Mouse (Mus musculus) midbrain, embryonic 15.5 days (tissue): Measurements from ENCODE around the gene Rprd1b. TPM values are rescaled to one million over a fixed set of nuclear protein-coding genes. Genes with fewer than 3 reads are reported as not detected.

ENCODE experiments used
- ATAC-seq: fragments of 200-750 bp; cut with Nextera tagmentation; replicated peaks from 2 replicates; pipeline ENCODE4 v1.8.0; 2017; ENCODE audit warnings: moderate TSS enrichment
- H3K27ac ChIP-seq: fragments of 300-500 bp; sonication (generic); 2 replicates; pipeline ENCODE4 v1.5.1; 2015; ENCODE audit warnings: mild to moderate bottlenecking, inconsistent platforms
- H3K27me3 ChIP-seq: fragments of 300-500 bp; sonication (generic); replicated peaks from 2 replicates; pipeline ENCODE4 v1.6.1; 2015; ENCODE audit warnings: inconsistent platforms
- H3K36me3 ChIP-seq: fragments of 300-500 bp; sonication (generic); replicated peaks from 2 replicates; pipeline ENCODE4 v1.6.1; 2015; ENCODE audit warnings: inconsistent platforms
- H3K4me1 ChIP-seq: fragments of 300-500 bp; sonication (generic); 2 replicates; pipeline ENCODE4 v1.6.1; 2015; ENCODE audit warnings: inconsistent platforms
- H3K4me2 ChIP-seq: fragments of 300-500 bp; sonication (generic); 2 replicates; pipeline ENCODE4 v1.6.1; 2015; ENCODE audit warnings: inconsistent platforms, mild to moderate bottlenecking, moderate library complexity
- H3K4me3 ChIP-seq: fragments of 300-500 bp; sonication (generic); 2 replicates; pipeline ENCODE4 v1.5.1; 2015; ENCODE audit warnings: mild to moderate bottlenecking, inconsistent platforms
- H3K9ac ChIP-seq: fragments of 300-500 bp; sonication (generic); 2 replicates; pipeline ENCODE4 v1.6.1; 2015; ENCODE audit warnings: mild to moderate bottlenecking, inconsistent platforms
- H3K9me3 ChIP-seq: fragments of 300-500 bp; sonication (generic); 2 replicates; pipeline ENCODE4 v1.6.1; 2016; ENCODE audit warnings: inconsistent platforms
- WGBS: fragments of 180-500 bp; shearing (Covaris S2); methylation state at CpG from one replicate; pipeline ENCODE4 v1.1.7; 2015; ENCODE audit warnings: mixed read lengths; 5-methylcytosine and 5-hydroxymethylcytosine counted together
- polyA plus RNA-seq: library from polyadenylated mRNA; unstranded; fragments of >200 nt; fragmentation: Nextera tagmentation; extraction: Ambion mirVana; gene quantifications from 2 replicates; pipeline ENCODE4 v1.2.1, GENCODE M21; 2015

The Rprd1b gene
- polyA plus RNA-seq, 1 experiment from 2014 or later, result 34.7 TPM

GRCm38 (mm10) chr2:158094300-158094699, 66.0 kb downstream of the Rprd1b start:
- ATAC-seq, result no peak
- H3K27ac ChIP-seq, result no peak overlapping the region
- no peak overlapping the region for H3K4me3 ChIP-seq
- H3K36me3 ChIP-seq, result no peaks in the 10 kb centered on the region
- no peaks in the 10 kb centered on the region for H3K27me3 ChIP-seq
- no peaks in the 10 kb centered on the region for H3K4me1 ChIP-seq
- H3K4me2 ChIP-seq, result no peak overlapping the region
- no peaks in the 10 kb centered on the region for H3K9me3 ChIP-seq
- 84% methylated on average over 7 of the region's 7 CpGs for WGBS
- no peak overlapping the region for H3K9ac ChIP-seq

DNA sequence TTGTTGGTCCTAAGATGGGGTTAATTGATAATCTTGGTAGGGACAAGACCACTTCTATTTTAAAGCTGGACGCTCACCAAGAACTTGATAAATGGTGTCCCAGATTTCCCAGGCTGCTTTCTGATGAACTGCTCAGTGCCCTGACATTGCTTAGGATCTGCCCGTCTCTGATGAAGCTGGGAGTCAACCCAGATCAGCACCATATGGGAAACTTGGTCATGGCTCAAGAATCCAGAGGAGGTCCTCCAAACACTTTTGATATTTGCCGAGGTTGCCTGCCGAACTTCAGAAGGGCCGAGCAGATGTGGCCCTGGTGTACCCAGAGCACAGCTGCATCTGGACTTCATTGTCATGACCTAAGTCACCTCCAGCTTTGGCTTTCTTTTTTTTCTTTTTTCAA, 66.5 kb downstream of the Rprd1b start:
- H3K4me3 ChIP-seq, result no peak overlapping the region
- WGBS, result 86% methylated on average over 5 of the region's 5 CpGs
- no peak overlapping the region for H3K27ac ChIP-seq
- H3K9me3 ChIP-seq, result no peaks in the 10 kb centered on the region
- no peaks in the 10 kb centered on the region for H3K27me3 ChIP-seq
- no peak overlapping the region for H3K4me2 ChIP-seq
- ATAC-seq, result no peak
- H3K4me1 ChIP-seq, result no peaks in the 10 kb centered on the region
- H3K9ac ChIP-seq, result no peak overlapping the region
- H3K36me3 ChIP-seq, result no peaks in the 10 kb centered on the region

DNA sequence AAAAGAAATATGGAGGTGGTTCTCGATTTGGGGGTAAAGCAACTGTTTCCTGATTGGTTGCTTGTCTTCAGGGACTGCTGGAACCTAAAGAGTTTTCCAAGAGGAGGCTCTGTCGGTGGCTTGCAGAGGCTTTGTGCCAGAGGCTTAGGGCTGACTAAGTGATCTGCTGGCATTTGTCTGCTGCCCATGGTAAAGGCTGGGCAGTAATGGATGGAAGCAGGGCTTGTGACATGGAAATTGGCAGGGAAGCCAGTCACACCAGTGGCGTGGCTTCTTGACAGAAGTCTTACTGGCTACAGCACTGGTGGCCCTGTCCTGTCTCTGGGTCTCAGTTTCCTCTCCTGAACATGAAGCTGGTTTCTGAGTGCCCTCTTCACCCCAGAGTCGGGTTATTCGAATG, 68.8 kb downstream of the Rprd1b start:
- Histone ChIP-seq H3K27me3 (no peaks in the 10 kb centered on the region), H3K36me3 (no peaks in the 10 kb centered on the region), H3K9ac (no peak overlapping the region), H3K4me3 (no peak overlapping the region), H3K9me3 (no peaks in the 10 kb centered on the region), H3K4me1 (no peaks in the 10 kb centered on the region), H3K4me2 (no peak overlapping the region), H3K27ac (no peak overlapping the region)
- 83% methylated on average over 5 of the region's 5 CpGs for WGBS
- no peak for ATAC-seq

- no peaks in the 10 kb centered on the region for H3K4me1 ChIP-seq
- H3K27ac ChIP-seq, result no peak overlapping the region
- no peaks in the 10 kb centered on the region for H3K36me3 ChIP-seq
- H3K9ac ChIP-seq, result no peak overlapping the region
- ATAC-seq, result no peak
- H3K9me3 ChIP-seq, result no peaks in the 10 kb centered on the region
- WGBS, result 88% methylated on average over 5 of the region's 5 CpGs
- no peaks in the 10 kb centered on the region for H3K27me3 ChIP-seq
- no peak overlapping the region for H3K4me2 ChIP-seq
- H3K4me3 ChIP-seq, result no peak overlapping the region
These were observed 70.4 kb downstream of the Rprd1b start for GRCm38 (mm10) chr2:158098730-158099129.

DNA sequence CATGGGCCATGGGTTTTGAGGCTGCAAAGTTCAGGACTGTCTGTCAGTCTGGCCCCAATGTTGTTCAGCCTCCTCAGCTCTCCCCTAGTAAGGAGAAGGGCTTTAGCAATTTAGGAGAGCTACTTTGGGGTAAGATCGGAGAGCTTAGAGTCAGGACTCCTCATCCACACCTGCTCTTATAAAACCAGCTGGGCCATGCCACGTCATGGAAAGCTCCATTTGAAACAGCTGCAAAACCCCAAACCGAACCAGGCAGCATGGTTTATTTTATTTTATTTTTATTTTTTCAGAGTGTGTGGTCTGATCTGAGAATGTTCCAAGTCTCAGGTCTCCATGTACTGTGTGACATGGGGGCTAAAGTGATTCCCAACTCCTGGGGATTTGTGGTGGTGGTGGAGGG, 71.2 kb downstream of the Rprd1b start:
- 85% methylated on average over 3 of the region's 3 CpGs for WGBS
- H3K4me1 ChIP-seq, result no peaks in the 10 kb centered on the region

DNA sequence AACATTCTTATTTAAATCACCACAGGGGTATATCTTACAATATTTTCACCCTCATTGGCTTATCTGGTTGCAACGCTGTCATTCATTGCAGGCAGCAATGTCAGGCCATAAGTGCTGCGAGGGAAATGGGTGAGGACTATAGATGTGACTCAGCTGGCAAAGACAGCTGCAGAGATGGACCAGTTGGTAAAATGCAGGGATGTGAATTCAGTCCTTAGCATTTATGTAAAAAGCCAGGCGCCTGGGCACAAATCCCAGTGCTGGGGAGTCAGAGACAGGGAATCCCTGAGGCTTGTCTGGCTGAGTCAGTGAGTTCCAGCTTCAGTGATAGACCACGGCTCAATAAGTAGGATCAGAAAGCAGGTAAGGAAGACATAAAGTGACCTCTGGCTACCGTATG, 73.5 kb downstream of the Rprd1b start:
- 84% methylated on average over 5 of the region's 5 CpGs for WGBS
- Histone ChIP-seq H3K4me2 (no peak overlapping the region), H3K9me3 (no peaks in the 10 kb centered on the region), H3K4me3 (no peak overlapping the region), H3K36me3 (no peaks in the 10 kb centered on the region), H3K27ac (no peak overlapping the region), H3K4me1 (no peaks in the 10 kb centered on the region), H3K27me3 (no peaks in the 10 kb centered on the region), H3K9ac (no peak overlapping the region)
- ATAC-seq, result no peak

More for the DNA sequence above, 71.2 kb downstream of the Rprd1b start:
- no peaks in the 10 kb centered on the region for H3K36me3 ChIP-seq
- no peak for ATAC-seq
- H3K27me3 ChIP-seq, result no peaks in the 10 kb centered on the region
- no peak overlapping the region for H3K4me2 ChIP-seq
- no peaks in the 10 kb centered on the region for H3K9me3 ChIP-seq
- H3K9ac ChIP-seq, result no peak overlapping the region
- no peak overlapping the region for H3K27ac ChIP-seq
- H3K4me3 ChIP-seq, result no peak overlapping the region

DNA sequence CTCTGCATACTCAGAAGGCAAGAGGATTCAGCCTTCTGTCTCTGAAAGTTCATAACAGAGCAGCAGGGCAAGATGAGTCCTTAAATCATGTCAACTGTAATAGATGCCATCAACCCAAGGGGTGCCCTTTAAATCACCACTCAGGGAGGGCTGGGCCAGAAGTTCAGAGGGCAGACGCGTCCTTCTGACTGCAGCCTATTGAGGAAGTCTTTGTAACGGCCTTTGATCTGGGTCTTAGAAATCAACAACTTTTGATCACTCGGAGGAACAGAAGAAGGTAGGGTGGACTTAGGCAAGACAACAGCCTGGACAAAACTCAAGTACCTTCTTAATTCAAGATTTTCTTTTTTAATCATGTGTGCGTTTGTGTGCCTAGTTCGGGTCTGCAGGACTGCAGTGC, 76.7 kb downstream of the Rprd1b start:
- WGBS, result 79% methylated on average over 6 of the region's 6 CpGs

GRCm38 (mm10) chr2:158105605-158106004, 77.3 kb downstream of the Rprd1b start:
- H3K4me2 ChIP-seq, result no peak overlapping the region
- no peak for ATAC-seq
- H3K27ac ChIP-seq, result no peak overlapping the region
- no peaks in the 10 kb centered on the region for H3K36me3 ChIP-seq
- H3K9ac ChIP-seq, result no peak overlapping the region
- 0 out of 2 replicates have a peak, but pooled peaks cover 3% of the 10 kb centered on the region for H3K4me1 ChIP-seq
- no peaks in the 10 kb centered on the region for H3K9me3 ChIP-seq
- no peaks in the 10 kb centered on the region for H3K27me3 ChIP-seq
- no peak overlapping the region for H3K4me3 ChIP-seq
- WGBS, result 91% methylated on average over 6 of the region's 6 CpGs

More for the DNA sequence above, 76.7 kb downstream of the Rprd1b start:
- Histone ChIP-seq H3K27ac (no peak overlapping the region), H3K27me3 (no peaks in the 10 kb centered on the region), H3K9ac (no peak overlapping the region), H3K36me3 (no peaks in the 10 kb centered on the region), H3K4me1 (0 out of 2 replicates have a peak, but pooled peaks cover 3% of the 10 kb centered on the region), H3K9me3 (no peaks in the 10 kb centered on the region), H3K4me2 (no peak overlapping the region), H3K4me3 (no peak overlapping the region)
- no peak for ATAC-seq

- H3K9ac ChIP-seq, result no peak overlapping the region
- no peaks in the 10 kb centered on the region for H3K36me3 ChIP-seq
- no peak overlapping the region for H3K4me3 ChIP-seq
- no peak overlapping the region for H3K4me2 ChIP-seq
- peak overlapping the region; percentile 49; the same call in 1 of the 2 replicates for H3K27ac ChIP-seq
- 32% methylated on average over 6 of the region's 6 CpGs for WGBS
- H3K4me1 ChIP-seq, result 0 out of 2 replicates have a peak, but pooled peaks cover 3% of the 10 kb centered on the region
- ATAC-seq, result 0 out of 2 replicates have a peak, but pooled peaks have one; percentile 11
- no peaks in the 10 kb centered on the region for H3K27me3 ChIP-seq
- no peaks in the 10 kb centered on the region for H3K9me3 ChIP-seq
These were observed 78.8 kb downstream of the Rprd1b start for GRCm38 (mm10) chr2:158106947-158107587.

DNA sequence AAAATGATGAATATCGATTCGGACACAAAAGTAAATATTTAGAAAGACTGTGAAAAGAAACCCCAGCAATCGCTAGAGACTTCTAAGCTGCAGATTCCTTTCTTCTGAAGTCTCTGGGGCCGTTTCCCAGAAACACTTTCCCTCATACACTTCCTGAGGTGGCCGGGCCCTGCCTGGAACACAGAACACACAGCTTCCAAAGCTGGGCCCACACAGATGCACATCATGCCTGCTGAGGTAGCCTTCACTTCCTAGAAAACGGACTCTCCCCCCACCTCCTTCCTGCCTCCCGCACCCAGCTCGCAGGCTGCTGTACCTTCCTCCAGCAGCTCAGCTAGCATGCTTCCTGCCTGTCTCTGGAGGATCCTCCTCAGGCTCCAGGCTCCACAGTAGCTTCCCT, 81.2 kb downstream of the Rprd1b start:
- no peaks in the 10 kb centered on the region for H3K9me3 ChIP-seq

DNA sequence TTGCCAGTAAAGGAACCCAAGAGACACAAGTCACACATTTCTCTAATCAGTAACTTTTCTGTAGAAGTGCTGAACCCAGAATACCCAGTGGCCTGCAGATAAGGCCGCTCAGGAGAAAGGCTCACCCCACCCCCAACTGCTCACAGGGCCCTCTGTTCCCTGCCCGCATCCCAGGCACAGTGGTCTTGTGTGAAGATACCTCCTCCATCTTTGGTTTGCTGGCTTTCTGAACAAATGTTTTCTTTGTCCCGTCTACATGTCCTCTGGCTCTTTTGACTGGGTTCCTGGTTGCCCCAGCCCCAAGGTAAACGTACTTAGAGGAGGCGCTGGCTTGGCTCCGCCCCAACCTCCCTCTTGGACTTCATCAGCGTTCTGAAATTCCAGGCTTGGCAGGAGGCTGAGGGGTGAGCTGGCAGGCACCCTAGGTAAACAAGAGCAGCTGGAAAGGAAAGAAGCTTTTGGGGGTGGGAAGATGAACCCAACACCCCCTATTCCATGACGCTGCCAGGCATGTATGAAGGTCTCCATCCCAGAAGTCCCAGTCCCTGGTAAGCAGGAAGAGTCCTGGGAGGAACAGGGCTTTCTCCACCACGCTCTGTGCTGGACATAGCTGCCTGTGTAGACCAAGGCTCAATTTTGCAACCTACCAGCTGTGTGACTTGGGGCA, 85.4 kb downstream of the Rprd1b start:
- Histone ChIP-seq H3K9ac (no peak overlapping the region), H3K4me2 (no peak overlapping the region), H3K4me3 (no peak overlapping the region), H3K4me1 (no peaks in the 10 kb centered on the region), H3K27me3 (no peaks in the 10 kb centered on the region), H3K27ac (no peak overlapping the region), H3K36me3 (no peaks in the 10 kb centered on the region), H3K9me3 (no peaks in the 10 kb centered on the region)
- no peak for ATAC-seq
- WGBS, result 41% methylated on average over 9 of the region's 9 CpGs

More for the DNA sequence above, 81.2 kb downstream of the Rprd1b start:
- Histone ChIP-seq H3K4me1 (0 out of 2 replicates have a peak, but pooled peaks cover 3% of the 10 kb centered on the region), H3K27ac (no peak overlapping the region), H3K9ac (no peak overlapping the region), H3K27me3 (no peaks in the 10 kb centered on the region), H3K36me3 (no peaks in the 10 kb centered on the region), H3K4me2 (no peak overlapping the region), H3K4me3 (no peak overlapping the region)
- 58% methylated on average over 8 of the region's 8 CpGs for WGBS
- no peak for ATAC-seq

DNA sequence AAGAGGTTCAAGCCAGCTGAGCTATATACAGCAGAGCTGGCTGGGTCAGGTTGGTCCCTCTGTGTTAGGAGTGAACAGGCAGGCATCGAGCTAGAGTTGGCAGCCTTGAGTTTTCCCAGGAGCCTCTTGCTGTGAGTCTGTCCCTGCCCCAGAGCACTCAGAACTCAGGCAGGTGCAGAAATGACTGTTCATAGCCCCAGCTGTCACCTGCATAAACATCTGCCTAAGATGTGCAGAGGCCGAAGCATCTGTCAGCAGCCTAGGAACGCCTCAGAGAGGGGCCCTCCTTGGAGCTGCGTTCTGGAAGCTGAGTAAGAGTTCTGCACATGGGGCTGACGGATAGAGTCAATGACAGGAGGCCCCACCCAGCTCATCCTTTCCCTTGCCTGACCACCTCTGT, 86.6 kb downstream of the Rprd1b start:
- Histone ChIP-seq H3K9me3 (no peaks in the 10 kb centered on the region), H3K4me2 (no peak overlapping the region), H3K4me1 (no peaks in the 10 kb centered on the region), H3K4me3 (no peak overlapping the region), H3K27me3 (no peaks in the 10 kb centered on the region), H3K36me3 (no peaks in the 10 kb centered on the region), H3K9ac (no peak overlapping the region), H3K27ac (no peak overlapping the region)
- WGBS, result 69% methylated on average over 5 of the region's 5 CpGs
- no peak for ATAC-seq
